Mouse (Mus musculus): ENCODE data around the gene Fbxo39.

GRCm38 (mm10) chr11:72336726-72337125, 22.5 kb downstream of the Fbxo39 start:
- TF ChIP-seq CTCF (IDR thresholded peaks at IDR 0.05; ENCODE audit: low read depth, low read length) (no peak), POLR2A (IDR thresholded peaks at IDR 0.05; ENCODE audit: extremely low read depth, insufficient read depth, low read length) (no peak)

All from liver, adult 2 months (tissue).